Mouse (Mus musculus) liver, adult 2 months (tissue): ENCODE measurements around the gene Mn1. TPM values are rescaled to one million over a fixed set of nuclear protein-coding genes. Genes with fewer than 3 reads are reported as not detected.

ENCODE experiments used
- DNase-seq: peaks from one replicate; pipeline ENCODE4 v3.0.0-alpha.2; 2011; ENCODE audit warnings: low read depth, low spot score; ENCODE audit errors: extremely low read depth
- H3K27ac ChIP-seq: fragments of 200-500 bp; replicated peaks from 2 replicates; pipeline ENCODE4 v1.5.1; 2012; ENCODE audit warnings: low read depth, mild to moderate bottlenecking, control low read depth, inconsistent platforms, low read length; ENCODE audit not compliant: insufficient read depth
- H3K27me3 ChIP-seq: fragments of 200-500 bp; 2 replicates; pipeline ENCODE4 v1.6.1; 2012; ENCODE audit warnings: mild to moderate bottlenecking, moderate library complexity, low read length, inconsistent platforms; ENCODE audit not compliant: control insufficient read depth, insufficient read depth
- H3K36me3 ChIP-seq: fragments of 200-500 bp; 2 replicates; pipeline ENCODE4 v1.6.1; 2012; ENCODE audit warnings: low read length, inconsistent platforms; ENCODE audit not compliant: control insufficient read depth, insufficient read depth
- H3K4me1 ChIP-seq: fragments of 200-500 bp; 2 replicates; pipeline ENCODE4 v1.6.1; 2011; ENCODE audit warnings: low read length; ENCODE audit not compliant: control insufficient read depth, insufficient read depth
- H3K4me3 ChIP-seq: fragments of 200-500 bp; 2 replicates; pipeline ENCODE4 v1.5.1; 2011; ENCODE audit warnings: low read depth, mild to moderate bottlenecking, control low read depth, low read length, moderate library complexity; ENCODE audit not compliant: insufficient read depth
- H3K79me2 ChIP-seq: fragments of 200-500 bp; 2 replicates; pipeline ENCODE4 v1.6.1; 2012; ENCODE audit warnings: inconsistent platforms, mild to moderate bottlenecking, low read length, moderate library complexity; ENCODE audit not compliant: control insufficient read depth, insufficient read depth
- H3K9ac ChIP-seq: fragments of 200-500 bp; 2 replicates; pipeline ENCODE4 v1.6.1; 2012; ENCODE audit warnings: low read depth, mild to moderate bottlenecking, control low read depth, inconsistent platforms, low read length
- CTCF ChIP-seq: fragments of 200-500 bp; IDR thresholded peaks from 2 replicates; pipeline ENCODE4 v1.5.1; 2011; ENCODE audit warnings: low read depth, low read length, control low read depth
- POLR2A ChIP-seq: fragments of 200-500 bp; IDR thresholded peaks from 2 replicates; pipeline ENCODE4 v1.6.1; 2011; ENCODE audit warnings: low read length, control low read depth; ENCODE audit not compliant: insufficient read depth; ENCODE audit errors: extremely low read depth
- WGBS: fragments of 180-500 bp; shearing (Covaris S2); methylation state at CpG from one replicate; pipeline ENCODE4 v1.1.7; 2018; 5-methylcytosine and 5-hydroxymethylcytosine counted together
- polyA plus RNA-seq: library from polyadenylated mRNA; depleted of rRNA; stranded (reverse); fragments of >200 nt; gene quantifications from 2 replicates; pipeline ENCODE4 v1.2.3, GENCODE M21; 2012; rRNA removed
- total RNA-seq: library from RNA; depleted of rRNA; stranded (reverse); fragments of >200 nt; gene quantifications from 2 replicates; pipeline ENCODE4 v1.2.3, GENCODE M21; 2014; rRNA removed

Gene Mn1
- total and polyA plus RNA-seq, 2 experiments, result 3.4 to 7.3 TPM

- 53% methylated on average over 13 of the region's 13 CpGs for WGBS
- Histone ChIP-seq H3K4me1 (peaks cover 17% of the 10 kb centered on the region), H3K4me3 (no peak overlapping the region), H3K36me3 (no peaks in the 10 kb centered on the region), H3K27me3 (no peaks in the 10 kb centered on the region), H3K79me2 (no peaks in the 10 kb centered on the region), H3K9ac (no peak overlapping the region), H3K27ac (no peak overlapping the region)
- TF ChIP-seq POLR2A, result no peak
- no peak for TF ChIP-seq CTCF
- DNase-seq, result peak; percentile 55
Measured at GRCm38 (mm10) chr5:111501691-111502441, 84.7 kb downstream of the Mn1 start.

GRCm38 (mm10) chr5:111505241-111505640, 88.1 kb downstream of the Mn1 start:
- H3K36me3 ChIP-seq, result no peaks in the 10 kb centered on the region
- H3K4me1 ChIP-seq, result peaks cover 27% of the 10 kb centered on the region
- 30% methylated on average over 6 of the region's 6 CpGs for WGBS
- H3K79me2 ChIP-seq, result no peaks in the 10 kb centered on the region
- H3K4me3 ChIP-seq, result no peak overlapping the region
- H3K27me3 ChIP-seq, result no peaks in the 10 kb centered on the region
- peak overlapping the region; percentile 66 for H3K27ac ChIP-seq
- TF ChIP-seq CTCF (no peak), POLR2A (no peak)
- no peak overlapping the region for H3K9ac ChIP-seq
- peak; percentile 95 for DNase-seq

GRCm38 (mm10) chr5:111505824-111506223, 88.7 kb downstream of the Mn1 start:
- TF ChIP-seq POLR2A (no peak), CTCF (no peak)
- no peaks in the 10 kb centered on the region for H3K79me2 ChIP-seq
- H3K27ac ChIP-seq, result peak overlapping the region; percentile 66
- peak; percentile 12 for DNase-seq
- H3K4me1 ChIP-seq, result peaks cover 27% of the 10 kb centered on the region
- H3K27me3 ChIP-seq, result no peaks in the 10 kb centered on the region
- 86% methylated on average over 6 of the region's 6 CpGs for WGBS
- no peaks in the 10 kb centered on the region for H3K36me3 ChIP-seq
- no peak overlapping the region for H3K9ac ChIP-seq
- no peak overlapping the region for H3K4me3 ChIP-seq

- 0 out of 2 replicates have a peak overlapping the region, but pooled peaks have one; percentile 10 for H3K9ac ChIP-seq
- no peaks in the 10 kb centered on the region for H3K79me2 ChIP-seq
- WGBS, result 10% methylated on average over 12 of the region's 12 CpGs
- peaks cover 27% of the 10 kb centered on the region for H3K4me1 ChIP-seq
- TF ChIP-seq CTCF (no peak), POLR2A (no peak)
- no peak overlapping the region for H3K4me3 ChIP-seq
- peak; percentile 93 for DNase-seq
- H3K27ac ChIP-seq, result peak overlapping the region; percentile 87
- no peaks in the 10 kb centered on the region for H3K36me3 ChIP-seq
- H3K27me3 ChIP-seq, result no peaks in the 10 kb centered on the region
Measured at GRCm38 (mm10) chr5:111506410-111506809, 89.2 kb downstream of the Mn1 start.

Other genes starting within 250 kb of the Mn1 start
- gene Pitpnb, start 86.6 kb upstream of the Mn1 start, total RNA-seq, result 19.3 and 23.4 TPM in 2 replicates
- gene Pitpnb, start 86.6 kb upstream of the Mn1 start, polyA plus RNA-seq, result 45.2 and 48.6 TPM in 2 replicates